Mouse (Mus musculus) MEL (cell line): ENCODE results near the gene Cdc25a. TPM values are rescaled to one million over a fixed set of nuclear protein-coding genes. Genes with fewer than 3 reads are reported as not detected.

Experiments used
- DNase-seq: peaks from one replicate; pipeline ENCODE4 v3.0.0; 2011; ENCODE audit warnings: low read depth, low spot score
- H3K27ac ChIP-seq: 2 replicates; pipeline ENCODE4 v1.5.1; 2012; ENCODE audit warnings: low read depth, mild to moderate bottlenecking, control low read depth, low read length, moderate library complexity; ENCODE audit not compliant: control insufficient read depth
- H3K27me3 ChIP-seq, 2 experiments: fragments of 150-350 bp in 1 of 2; sonication (generic) in 1 of 2; 2 replicates each; pipeline ENCODE4 v1.6.1; 2012; ENCODE audit warnings: low read length in 2 of 2, mild to moderate bottlenecking in 2 of 2, improper control_type of control experiment in 1 of 2, moderate library complexity in 1 of 2; ENCODE audit not compliant: insufficient read depth in 2 of 2, control insufficient read depth in 1 of 2
- H3K36me3 ChIP-seq, 2 experiments: 2 replicates each; pipeline ENCODE4 v1.6.1; 2012 to 2014; ENCODE audit warnings: low read length in 2 of 2, improper control_type of control experiment in 1 of 2, inconsistent platforms in 1 of 2, mild to moderate bottlenecking in 1 of 2; ENCODE audit not compliant: insufficient read depth in 2 of 2, control insufficient read depth in 1 of 2
- H3K4me1 ChIP-seq, 2 experiments: fragments of 150-350 bp in 1 of 2; sonication (generic) in 1 of 2; 2 replicates each; pipeline ENCODE4 v1.6.1; 2012; ENCODE audit warnings: low read length in 2 of 2, improper control_type of control experiment in 1 of 2, mild to moderate bottlenecking in 1 of 2; ENCODE audit not compliant: insufficient read depth in 2 of 2, control insufficient read depth in 1 of 2
- H3K4me3 ChIP-seq, 2 experiments: fragments of 150-350 bp in 1 of 2; sonication (generic) in 1 of 2; 2 replicates each; pipeline ENCODE4 v1.5.1; 2012; ENCODE audit warnings: low read depth in 2 of 2, low read length in 2 of 2, mild to moderate bottlenecking in 2 of 2, moderate library complexity in 2 of 2, control low read depth in 1 of 2, improper control_type of control experiment in 1 of 2; ENCODE audit not compliant: control insufficient read depth in 1 of 2, insufficient read depth in 1 of 2
- H3K79me2 ChIP-seq: 2 replicates; pipeline ENCODE4 v1.6.1; 2012; ENCODE audit warnings: mild to moderate bottlenecking, low read length, moderate library complexity; ENCODE audit not compliant: control insufficient read depth, poor library complexity, insufficient read depth
- H3K9ac ChIP-seq: 2 replicates; pipeline ENCODE4 v1.6.1; 2012; ENCODE audit warnings: low read depth, mild to moderate bottlenecking, control low read depth, low read length, moderate library complexity; ENCODE audit not compliant: control insufficient read depth, poor library complexity, severe bottlenecking
- H3K9me3 ChIP-seq: fragments of 150-350 bp; sonication (generic); replicated peaks from 2 replicates; pipeline ENCODE4 v1.6.1; 2012; ENCODE audit warnings: mild to moderate bottlenecking, low read length, improper control_type of control experiment, moderate library complexity; ENCODE audit not compliant: insufficient read depth
- CHD1 ChIP-seq: IDR thresholded peaks from 2 replicates; pipeline ENCODE4 v1.6.1; 2012; ENCODE audit warnings: low read depth, mild to moderate bottlenecking, inconsistent platforms, low read length, improper control_type of control experiment
- CHD2 ChIP-seq: IDR thresholded peaks from 2 replicates; pipeline ENCODE4 v1.6.1; 2011; ENCODE audit warnings: low read length, improper control_type of control experiment
- CTCF ChIP-seq, 3 experiments: IDR thresholded peaks in 2 of 3; conservative IDR thresholded peaks in 1 of 3; 2 replicates each; pipeline ENCODE4 v1.5.1; 2011 to 2012; ENCODE audit warnings: low read length in 3 of 3, low read depth in 2 of 3, mild to moderate bottlenecking in 2 of 3, improper control_type of control experiment in 1 of 3, inconsistent platforms in 1 of 3, mixed read lengths in 1 of 3, moderate library complexity in 1 of 3; ENCODE audit not compliant: control insufficient read depth in 1 of 3, insufficient read depth in 1 of 3, poor library complexity in 1 of 3, severe bottlenecking in 1 of 3
- GABPA ChIP-seq: IDR thresholded peaks from 2 replicates; pipeline ENCODE4 v1.6.1; 2012; ENCODE audit warnings: low read depth, mild to moderate bottlenecking, inconsistent platforms, low read length, improper control_type of control experiment, moderate library complexity
- GATA1 ChIP-seq: IDR thresholded peaks from 2 replicates; pipeline ENCODE4 v1.6.1; 2011; ENCODE audit warnings: low read depth, low read length, improper control_type of control experiment
- HCFC1 ChIP-seq: IDR thresholded peaks from 2 replicates; pipeline ENCODE4 v1.6.1; 2012; ENCODE audit warnings: low read depth, mild to moderate bottlenecking, inconsistent platforms, low read length, improper control_type of control experiment, moderate library complexity
- MAFK ChIP-seq: IDR thresholded peaks from 2 replicates; pipeline ENCODE4 v1.6.1; 2011; ENCODE audit warnings: low read depth, mild to moderate bottlenecking, low read length, improper control_type of control experiment, borderline replicate concordance
- MXI1 ChIP-seq: IDR thresholded peaks from 2 replicates; pipeline ENCODE4 v1.6.1; 2011; ENCODE audit warnings: mild to moderate bottlenecking, low read depth, low read length, improper control_type of control experiment
- MYB ChIP-seq: IDR thresholded peaks from 2 replicates; pipeline ENCODE4 v1.6.1; 2011; ENCODE audit warnings: mild to moderate bottlenecking, low read depth, low read length, improper control_type of control experiment
- POLR2AphosphoS5 ChIP-seq: IDR thresholded peaks from 2 replicates; pipeline ENCODE4 v1.6.1; 2012; ENCODE audit warnings: low read depth, borderline replicate concordance, mild to moderate bottlenecking, inconsistent platforms, low read length, moderate library complexity, mixed read lengths
- RAD21 ChIP-seq: IDR thresholded peaks from 2 replicates; pipeline ENCODE4 v1.6.1; 2011; ENCODE audit warnings: mild to moderate bottlenecking, low read depth, low read length, improper control_type of control experiment
- SMC3 ChIP-seq: IDR thresholded peaks from 2 replicates; pipeline ENCODE4 v1.6.1; 2011; ENCODE audit warnings: low read depth, low read length, improper control_type of control experiment
- TAL1 ChIP-seq: IDR thresholded peaks from 2 replicates; pipeline ENCODE4 v1.6.1; 2012; ENCODE audit warnings: mild to moderate bottlenecking, inconsistent platforms, low read length, moderate library complexity, mixed read lengths
- TBP ChIP-seq: IDR thresholded peaks from 2 replicates; pipeline ENCODE4 v1.8.0; 2011; ENCODE audit warnings: low read depth, low read length, improper control_type of control experiment
- UBTF ChIP-seq: IDR thresholded peaks from 2 replicates; pipeline ENCODE4 v1.6.1; 2012; ENCODE audit warnings: low read depth, mild to moderate bottlenecking, inconsistent platforms, low read length, improper control_type of control experiment, moderate library complexity, borderline replicate concordance; ENCODE audit not compliant: insufficient read depth
- USF1 ChIP-seq: IDR thresholded peaks from 2 replicates; pipeline ENCODE4 v1.6.1; 2014; ENCODE audit warnings: low read depth, mild to moderate bottlenecking, inconsistent platforms, low read length, improper control_type of control experiment, moderate library complexity
- USF2 ChIP-seq, 2 experiments: IDR thresholded peaks; 2 replicates each; pipeline ENCODE4 v1.6.1; 2011 to 2012; ENCODE audit warnings: improper control_type of control experiment in 2 of 2, low read length in 2 of 2, borderline replicate concordance in 1 of 2, inconsistent platforms in 1 of 2, low read depth in 1 of 2, mild to moderate bottlenecking in 1 of 2; ENCODE audit not compliant: insufficient read depth in 1 of 2
- ZC3H11A ChIP-seq: IDR thresholded peaks from 2 replicates; pipeline ENCODE4 v1.6.1; 2012; ENCODE audit warnings: low read depth, mild to moderate bottlenecking, inconsistent platforms, low read length, improper control_type of control experiment
- ZNF384 ChIP-seq: IDR thresholded peaks from 2 replicates; pipeline ENCODE4 v1.6.1; 2012; ENCODE audit warnings: low read depth, mild to moderate bottlenecking, inconsistent platforms, low read length, improper control_type of control experiment
- polyA plus RNA-seq, 2 experiments: library from polyadenylated mRNA; stranded (reverse) in 1 of 2; unstranded in 1 of 2; fragments of >175 nt in 1 of 2; fragments of >200 nt in 1 of 2; gene quantifications; 2 replicates each; pipeline versions ENCODE4 v1.2.1 to v1.2.4; 2012; ENCODE audit warnings: low replicate concordance in 2 of 2, low read depth in 1 of 2; ENCODE audit not compliant: insufficient read length in 2 of 2, insufficient read depth in 1 of 2, missing spikeins in 1 of 2
- total RNA-seq: library from RNA; depleted of rRNA; stranded (reverse); fragments of 300-350 nt; gene quantifications from 2 replicates; pipeline ENCODE4 v1.2.3, GENCODE M21; 2012

Cdc25a gene
- total and polyA plus RNA-seq, 3 experiments, result 67.2 to 79.4 (median 67.4) TPM

DNA sequence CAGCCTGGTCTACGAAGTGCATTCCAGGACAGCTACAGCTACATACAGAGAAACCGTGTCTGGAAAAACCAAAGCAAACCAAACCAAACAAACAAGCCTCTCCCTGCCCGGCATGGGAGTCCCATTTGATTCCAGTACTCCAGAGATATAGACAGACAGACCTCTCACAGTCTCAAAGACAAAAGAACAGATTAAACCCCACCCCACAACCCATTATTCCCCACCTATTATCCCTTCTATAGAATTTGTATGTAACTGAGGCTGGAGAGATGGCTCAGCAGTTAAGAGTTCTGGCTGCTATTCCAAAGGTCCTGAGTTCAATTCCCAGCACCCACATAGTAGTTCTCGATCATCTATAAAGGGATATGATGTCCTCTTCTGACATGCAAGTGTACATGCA lies 34.5 kb downstream of the Cdc25a start:
- no peak for TF ChIP-seq MYB
- no peak for TF ChIP-seq POLR2AphosphoS5
- TF ChIP-seq MAFK, result no peak
- no peak for TF ChIP-seq GATA1
- TF ChIP-seq TAL1, result no peak
- H3K79me2 ChIP-seq, result no peaks in the 10 kb centered on the region
- H3K4me3 ChIP-seq, result no peak overlapping the region
- H3K9me3 ChIP-seq, result no peaks in the 10 kb centered on the region
- H3K4me1 ChIP-seq, result peaks cover 3 to 11% of the 10 kb centered on the region in 2 experiments; a peak in 2 of 4 replicates
- DNase-seq, result no peak
- H3K36me3 ChIP-seq, result peaks cover 0 to 3% of the 10 kb centered on the region in 2 experiments; a peak in 1 of 4 replicates
- H3K9ac ChIP-seq, result no peak overlapping the region
- no peaks in the 10 kb centered on the region for H3K27me3 ChIP-seq
- H3K27ac ChIP-seq, result no peak overlapping the region

DNA sequence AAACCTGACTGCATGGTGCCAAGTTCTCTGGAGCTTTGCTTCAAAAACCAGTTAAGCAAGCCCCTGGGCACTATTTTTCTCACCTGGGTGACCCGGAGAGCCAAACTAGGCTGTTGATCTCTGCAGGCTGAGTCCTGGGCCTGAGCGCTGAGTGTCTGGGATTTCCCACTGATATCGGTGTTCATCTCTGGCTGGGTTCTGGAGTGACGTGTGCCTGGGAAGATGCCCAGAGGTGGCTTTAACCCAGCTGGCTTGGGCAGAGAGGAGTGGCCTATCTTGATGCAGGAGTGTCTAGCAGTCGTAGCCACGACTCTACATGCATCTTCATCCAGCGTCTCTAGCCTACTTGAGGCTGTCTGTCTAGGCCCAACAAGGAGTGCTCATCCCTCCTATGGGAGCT lies 36.4 kb downstream of the Cdc25a start:
- peaks cover 0 to 3% of the 10 kb centered on the region in 2 experiments; a peak in 1 of 4 replicates for H3K36me3 ChIP-seq
- no peaks in the 10 kb centered on the region for H3K27me3 ChIP-seq
- no peak for TF ChIP-seq USF2 (IDR thresholded peaks at IDR 0.05; ENCODE audit: borderline replicate concordance in 1 of 2, insufficient read depth in 1 of 2, low read depth in 1 of 2, low read length in 2 of 2)
- TF ChIP-seq ZNF384, result no peak
- TF ChIP-seq TAL1, result no peak
- TF ChIP-seq CHD2, result no peak
- TF ChIP-seq CHD1, result no peak
- TF ChIP-seq USF1, result no peak
- TF ChIP-seq CTCF (IDR thresholded peaks at IDR 0.05 in 2 of 3, conservative IDR thresholded peaks at IDR 0.05 in 1 of 3; ENCODE audit: control insufficient read depth in 1 of 3, insufficient read depth in 1 of 3, low read depth in 2 of 3, low read length in 3 of 3, poor library complexity in 1 of 3, severe bottlenecking in 1 of 3), result no peak
- TF ChIP-seq MXI1, result no peak
- no peak for TF ChIP-seq GABPA
- no peak for TF ChIP-seq RAD21
- no peak for TF ChIP-seq ZC3H11A
- no peak for TF ChIP-seq HCFC1
- TF ChIP-seq SMC3, result no peak
- TF ChIP-seq TBP, result no peak
- no peak for TF ChIP-seq UBTF
- TF ChIP-seq POLR2AphosphoS5, result no peak
- TF ChIP-seq, all 39 proteins: peak for 0
- no peaks in the 10 kb centered on the region for H3K79me2 ChIP-seq
- H3K4me3 ChIP-seq, result no peak overlapping the region
- no peak overlapping the region for H3K27ac ChIP-seq
- H3K4me1 ChIP-seq, result peaks cover 3 to 11% of the 10 kb centered on the region in 2 experiments; a peak in 2 of 4 replicates
- H3K9me3 ChIP-seq, result no peaks in the 10 kb centered on the region
- H3K9ac ChIP-seq, result no peak overlapping the region
- no peak for DNase-seq
